Mouse (Mus musculus): ENCODE results near the gene Pgm5.
"Not testable (repeated sequence)": the region's sequence is repeated elsewhere in the genome, so short reads cannot be mapped to it uniquely, and the experiment has no call there.

Pgm5 gene

DNA sequence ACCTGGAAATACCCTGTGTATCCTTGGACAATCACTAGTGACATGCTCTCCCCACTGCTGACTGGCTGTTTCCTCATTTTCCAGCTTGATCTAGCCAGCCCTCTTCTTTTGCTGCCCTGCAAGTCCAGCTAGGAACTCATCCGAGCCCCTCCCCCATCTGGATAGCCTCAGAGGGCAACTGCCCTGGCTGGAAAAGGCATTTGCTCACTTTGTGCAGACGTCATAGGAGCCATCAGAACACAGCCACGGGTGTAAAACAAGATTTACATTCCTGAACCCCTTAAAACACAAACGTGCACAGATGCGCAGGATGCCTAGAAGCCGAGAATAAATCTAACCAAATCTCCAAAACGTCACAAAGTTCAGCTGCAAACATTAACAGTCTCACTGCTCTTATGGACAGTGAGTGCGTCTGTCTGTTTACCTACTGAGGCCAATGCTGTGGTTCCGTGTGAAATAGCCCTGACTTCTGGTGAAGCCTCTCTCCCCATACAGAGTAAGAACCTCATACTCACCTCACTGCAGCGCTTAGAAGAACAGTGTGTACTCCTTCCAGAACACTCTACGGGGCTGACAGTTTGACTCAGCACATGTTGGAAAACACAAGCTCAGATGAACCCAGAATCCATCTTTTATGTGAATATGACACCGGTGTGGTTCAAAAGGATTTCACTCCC, 99.0 kb downstream of the Pgm5 start:
- DNase-seq, result peak; percentile 27

DNA sequence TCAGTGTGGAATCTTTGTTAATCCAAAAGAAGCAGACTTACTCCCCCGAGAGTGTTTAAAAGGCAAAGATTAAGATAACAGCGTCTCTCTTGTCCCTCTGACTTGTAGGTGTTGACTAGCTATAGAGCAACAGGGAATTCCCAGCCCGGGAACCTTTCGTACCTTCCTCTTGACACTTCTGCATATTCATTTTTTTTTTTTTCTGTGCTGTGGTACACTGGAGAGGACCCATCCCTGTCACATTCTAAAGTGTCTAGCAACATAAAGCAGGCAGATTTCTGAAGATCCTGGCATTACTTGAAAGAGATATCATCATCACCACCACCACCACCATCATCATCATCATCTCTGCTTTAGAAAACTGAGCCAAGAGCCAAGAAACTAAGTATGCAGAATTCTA, 105.0 kb downstream of the Pgm5 start:
- no peak for DNase-seq

DNA sequence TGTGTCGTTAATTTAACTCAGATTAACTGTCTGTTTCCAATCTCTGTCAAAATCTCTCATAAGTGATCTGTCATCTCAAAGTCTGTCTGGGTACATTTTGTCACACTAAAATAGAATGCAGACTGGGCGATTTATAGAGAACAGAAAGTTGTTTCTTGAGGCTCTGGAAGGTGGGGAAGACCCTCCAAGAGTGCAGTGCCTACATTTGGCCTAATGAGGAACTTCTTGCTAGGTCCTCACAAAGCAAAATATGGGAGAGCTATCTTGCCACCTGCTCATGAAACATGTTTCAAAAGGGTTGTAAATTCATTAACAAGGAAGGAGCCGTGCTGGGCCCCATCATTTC, 107.2 kb downstream of the Pgm5 start:
- DNase-seq, result no peak

DNA sequence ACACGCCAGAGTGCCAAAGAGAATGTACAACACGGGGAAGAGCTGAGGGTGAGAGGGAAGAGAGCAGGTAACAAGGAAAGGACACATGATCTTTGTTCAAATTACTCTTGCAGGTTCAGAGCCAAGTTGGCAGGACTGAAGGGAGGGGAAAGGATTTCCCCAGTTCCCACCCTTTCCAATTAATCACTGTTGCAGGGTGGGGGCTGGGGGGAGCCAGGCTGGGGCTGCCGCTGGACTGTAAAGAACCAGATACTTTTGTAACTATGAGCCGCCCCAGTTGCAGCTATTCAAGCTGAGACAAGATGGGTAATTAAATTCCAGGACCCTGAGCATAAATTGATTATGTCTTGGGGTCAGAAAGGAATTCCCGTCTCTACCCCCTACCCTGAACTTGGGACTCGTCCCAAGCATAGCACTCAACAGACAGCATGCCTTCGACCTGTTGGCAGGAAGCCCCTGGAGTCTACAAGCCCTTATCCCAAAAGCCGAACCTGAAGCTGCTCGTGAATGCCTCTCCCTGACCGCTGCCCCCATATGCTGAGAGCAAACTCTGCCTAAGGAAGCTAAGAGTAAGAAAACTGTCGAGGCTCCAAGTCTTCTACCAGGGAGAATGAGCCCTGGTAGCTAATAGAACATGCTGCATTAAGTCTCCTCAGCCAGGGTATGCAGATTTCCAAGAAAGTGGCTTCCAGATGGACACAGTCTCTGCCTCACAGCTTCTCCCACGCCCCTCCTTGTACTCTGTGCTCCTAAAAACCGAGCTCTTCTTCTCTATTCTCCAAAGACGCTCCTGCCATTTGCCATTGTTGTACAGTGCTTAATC, 107.8 kb downstream of the Pgm5 start:
- no peak for DNase-seq

DNA sequence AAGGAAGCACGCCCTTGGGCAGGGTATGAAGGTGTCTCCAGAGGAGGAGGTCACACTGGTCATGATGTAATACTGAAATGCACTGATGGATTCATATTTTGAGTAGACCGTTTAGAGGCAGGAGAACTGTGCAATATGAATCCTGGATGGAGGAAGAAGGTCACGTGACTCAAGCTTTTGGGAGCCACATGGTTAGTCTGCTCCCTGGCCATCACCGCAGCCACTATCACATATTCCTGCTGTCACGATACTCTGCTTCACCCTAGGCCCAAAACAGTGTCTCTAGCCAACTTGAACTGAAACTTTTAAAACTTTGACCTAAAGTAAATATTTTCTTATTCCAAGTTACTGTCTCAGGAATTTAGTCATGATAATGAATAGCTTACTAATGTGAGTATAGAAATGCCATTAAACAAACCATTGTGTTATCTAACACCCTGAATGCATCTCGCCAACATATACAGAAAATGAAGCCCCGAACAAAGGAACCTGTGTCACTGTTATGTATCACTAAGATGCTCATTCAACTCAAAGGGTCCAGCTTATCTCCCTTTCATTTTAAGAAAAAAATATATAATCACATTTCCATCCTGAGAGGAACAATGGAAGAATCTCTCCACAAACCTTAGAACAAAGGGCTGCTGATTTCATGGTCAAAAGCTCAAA, 108.6 kb downstream of the Pgm5 start:
- no peak for DNase-seq

DNA sequence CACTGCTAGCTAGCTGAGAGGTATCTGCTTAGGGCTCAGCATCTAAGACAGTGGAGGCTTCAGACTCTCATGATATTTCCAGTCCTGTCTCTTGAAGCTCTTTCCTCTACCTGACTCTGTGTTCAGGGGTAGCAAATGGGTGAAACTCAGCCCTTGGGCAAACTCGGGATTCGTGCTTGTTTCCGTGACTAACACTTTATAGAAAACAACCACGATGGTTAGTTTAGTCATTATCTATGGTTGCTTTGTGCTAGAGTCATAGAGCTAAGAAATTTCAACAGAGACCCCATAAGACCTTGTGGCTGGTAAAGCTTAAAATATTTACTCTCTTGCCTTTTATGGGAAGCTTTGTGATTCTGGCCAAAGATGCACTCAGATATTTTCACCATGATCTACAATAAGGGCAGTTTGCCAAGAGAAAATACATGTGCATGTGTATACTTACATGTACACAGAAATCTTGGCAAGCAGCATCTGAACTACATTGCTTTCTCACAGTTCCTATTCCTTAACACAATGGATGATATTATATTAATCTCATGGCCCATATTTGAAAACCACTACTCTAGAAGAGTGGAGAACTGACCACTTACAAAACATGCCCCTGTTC, 115.3 kb downstream of the Pgm5 start:
- DNase-seq, result no peak

DNA sequence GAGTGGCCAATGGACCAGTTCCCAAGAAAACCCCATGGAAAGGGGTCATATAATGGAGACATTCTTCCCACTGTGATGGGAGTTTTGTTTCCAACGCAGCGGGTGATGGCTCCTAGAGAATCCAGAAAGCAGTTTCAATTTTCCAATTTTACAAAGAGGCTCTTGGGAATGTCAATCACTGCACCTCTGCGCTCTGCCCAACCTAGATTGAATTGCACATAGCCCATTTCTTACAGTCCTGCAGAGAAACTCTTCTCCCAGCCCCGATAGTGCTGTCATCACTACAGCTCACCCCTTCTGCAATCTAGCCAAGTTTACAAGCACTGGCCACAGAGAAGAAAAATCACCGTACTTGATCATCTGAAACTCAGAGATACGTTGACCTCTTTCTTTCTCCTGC, 119.0 kb downstream of the Pgm5 start:
- no peak for DNase-seq

DNA sequence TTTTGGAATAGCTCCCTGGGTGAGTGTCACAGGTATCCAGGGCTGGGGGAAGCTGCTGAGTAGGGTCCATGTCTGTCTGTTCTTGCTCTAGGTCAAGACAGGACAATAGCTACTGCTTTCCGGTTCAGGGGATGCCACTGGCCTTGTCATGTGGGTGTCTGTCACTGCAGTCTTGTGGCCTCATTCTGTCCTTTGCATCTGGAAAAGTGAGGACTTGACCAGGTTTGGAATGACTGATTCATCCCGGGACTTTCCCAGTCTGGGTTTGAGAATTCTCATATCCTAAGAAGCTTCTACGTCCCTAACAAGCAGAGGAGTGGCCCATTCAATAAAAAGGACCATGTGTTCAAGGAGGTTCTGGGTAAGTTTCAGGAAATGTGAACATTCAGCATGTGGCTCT, 122.9 kb downstream of the Pgm5 start:
- no peak for DNase-seq

DNA sequence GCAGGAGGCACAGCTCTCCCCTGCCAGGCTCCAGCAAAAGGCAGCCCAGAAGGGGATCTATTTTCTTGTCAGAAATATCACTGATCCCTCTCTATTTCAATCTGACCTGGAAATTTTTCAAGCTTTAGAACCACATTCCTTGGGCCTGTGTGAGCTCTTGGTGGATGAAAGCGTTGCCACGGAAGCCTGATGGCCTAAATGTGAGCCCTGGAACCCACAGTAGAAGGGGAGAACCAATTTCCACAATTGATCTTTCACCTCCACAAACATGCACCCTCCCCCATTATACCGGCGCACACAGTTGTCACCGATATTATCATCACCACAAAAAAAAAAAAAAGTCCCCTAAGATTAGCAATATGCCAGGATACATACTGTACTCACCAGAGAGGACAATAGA, 123.6 kb downstream of the Pgm5 start:
- no peak for DNase-seq

DNA sequence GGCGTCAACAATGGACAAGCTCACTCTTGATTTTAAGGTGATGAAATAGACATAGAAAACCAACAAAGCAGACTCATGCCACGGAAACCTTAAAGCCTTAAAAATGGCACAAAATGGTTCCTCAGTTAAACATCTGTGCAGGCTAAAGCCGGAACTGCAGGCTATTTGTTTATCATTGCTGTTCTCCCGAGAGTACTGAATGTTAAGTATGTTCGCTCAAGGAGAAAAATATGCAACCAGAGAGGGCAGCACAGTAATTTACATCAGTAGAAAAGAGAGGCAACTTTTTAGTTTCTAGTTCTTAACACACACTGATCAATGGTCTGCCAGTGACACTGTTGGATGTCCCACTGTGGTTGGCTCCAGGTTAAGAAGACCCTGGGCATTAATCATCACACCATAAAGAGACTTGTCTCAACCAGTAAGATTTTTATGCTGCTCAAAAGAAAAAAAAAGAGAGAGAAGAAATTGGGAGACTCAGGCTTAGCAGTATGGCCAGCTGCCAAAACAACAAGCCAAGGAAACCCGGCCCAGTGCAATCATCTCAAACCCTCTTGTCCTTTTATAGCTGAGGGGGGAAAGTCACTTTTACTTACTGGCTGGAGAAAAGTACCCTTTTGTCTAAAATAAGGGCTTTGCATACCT, 126.0 kb downstream of the Pgm5 start:
- peak; percentile 46 for DNase-seq

DNA sequence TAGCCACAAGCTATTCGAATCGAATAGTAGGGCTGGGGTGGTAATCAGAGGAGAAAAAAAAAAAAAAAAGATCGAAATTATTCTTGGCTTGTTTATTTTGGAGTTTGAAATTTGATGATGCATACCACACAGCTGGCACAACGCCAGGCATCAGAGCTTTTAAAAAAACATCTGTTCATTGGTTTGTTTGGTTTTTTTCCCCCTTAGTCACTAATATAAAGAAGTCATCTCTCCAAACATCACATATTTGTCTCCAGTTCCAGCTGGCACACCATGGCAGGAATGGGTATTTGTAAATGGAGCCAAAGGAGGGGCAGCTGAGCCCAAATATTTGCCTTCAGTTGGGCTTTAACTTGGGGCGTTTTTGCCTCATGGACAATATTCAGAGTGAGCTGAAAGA, 131.0 kb downstream of the Pgm5 start:
- DNase-seq, result peak; percentile 40

DNA sequence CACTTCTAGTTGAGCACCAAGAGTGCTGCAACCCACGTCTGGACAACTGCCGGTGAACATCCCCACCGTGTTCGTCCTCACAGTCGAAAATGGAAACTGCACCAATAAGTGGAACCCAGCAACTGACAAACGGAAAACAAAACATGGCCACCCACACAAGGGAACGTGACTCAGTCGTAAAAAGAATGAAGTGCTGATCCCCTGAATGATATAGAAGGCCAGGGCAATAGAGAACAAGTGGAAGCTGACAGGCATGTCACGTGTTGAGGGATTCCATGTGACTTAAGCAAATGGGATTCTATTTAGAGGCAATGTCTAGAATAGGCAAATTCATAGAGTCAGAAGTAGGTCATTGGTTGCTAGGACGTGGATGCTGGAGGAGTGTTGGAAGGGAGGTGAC, 137.3 kb downstream of the Pgm5 start:
- DNase-seq, result no peak

DNA sequence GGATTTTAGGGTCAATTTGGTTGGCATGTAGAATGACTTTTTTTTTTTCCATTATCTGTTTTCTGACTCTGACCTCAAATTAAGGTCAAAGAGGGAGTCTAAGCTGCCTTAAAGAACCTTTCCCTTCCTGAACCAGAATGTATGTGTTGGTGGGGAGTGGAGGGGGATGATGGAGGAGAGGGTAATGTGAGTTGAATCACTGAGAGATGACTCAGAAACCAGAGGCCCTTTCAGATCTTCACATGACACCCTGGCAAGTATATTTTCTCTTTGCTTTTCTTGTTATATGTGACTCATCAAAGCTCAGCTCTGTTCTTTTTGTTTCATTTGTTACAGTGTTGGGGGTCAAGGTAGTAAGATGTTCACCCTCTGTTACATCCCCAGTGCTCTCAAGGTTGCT, 141.2 kb downstream of the Pgm5 start:
- DNase-seq, result no peak

DNA sequence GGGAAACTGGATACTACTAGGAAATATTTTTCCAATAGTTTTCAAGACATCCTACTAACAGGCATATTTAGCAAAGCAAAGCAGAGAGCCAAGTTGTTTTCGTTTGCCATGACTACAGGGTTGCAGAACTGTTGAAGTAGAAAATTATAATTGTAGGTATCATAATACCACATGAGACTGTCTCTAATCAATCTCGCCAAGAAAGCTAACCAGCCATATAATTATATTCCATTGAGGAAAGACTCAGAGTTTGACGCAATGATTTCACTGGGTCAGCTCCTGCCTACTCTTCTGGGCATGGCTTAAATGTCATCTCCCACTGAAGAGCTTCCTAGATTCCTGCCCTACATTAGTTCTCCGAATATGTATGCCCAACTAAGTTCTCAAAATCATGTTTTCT, 142.2 kb downstream of the Pgm5 start:
- no peak for DNase-seq

DNA sequence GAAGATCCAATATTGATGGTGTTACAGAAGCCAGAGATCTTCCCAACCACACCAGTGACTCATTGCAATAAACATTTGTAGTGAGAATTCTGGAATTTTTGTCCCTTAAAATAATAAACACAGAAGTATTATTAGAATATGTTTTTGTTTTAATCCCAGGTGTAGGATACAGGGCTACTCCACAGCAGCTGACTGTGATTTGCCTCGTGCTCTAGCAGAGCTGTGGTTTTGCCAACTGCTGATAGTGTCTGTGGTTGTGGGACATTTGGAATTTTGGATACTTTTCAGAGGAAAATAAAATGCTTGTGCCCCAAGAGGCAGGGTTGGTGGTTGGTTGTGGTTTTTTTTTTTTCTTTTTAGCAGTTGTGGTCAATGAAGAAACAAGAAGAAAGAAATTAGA, 143.6 kb downstream of the Pgm5 start:
- no peak for DNase-seq

DNA sequence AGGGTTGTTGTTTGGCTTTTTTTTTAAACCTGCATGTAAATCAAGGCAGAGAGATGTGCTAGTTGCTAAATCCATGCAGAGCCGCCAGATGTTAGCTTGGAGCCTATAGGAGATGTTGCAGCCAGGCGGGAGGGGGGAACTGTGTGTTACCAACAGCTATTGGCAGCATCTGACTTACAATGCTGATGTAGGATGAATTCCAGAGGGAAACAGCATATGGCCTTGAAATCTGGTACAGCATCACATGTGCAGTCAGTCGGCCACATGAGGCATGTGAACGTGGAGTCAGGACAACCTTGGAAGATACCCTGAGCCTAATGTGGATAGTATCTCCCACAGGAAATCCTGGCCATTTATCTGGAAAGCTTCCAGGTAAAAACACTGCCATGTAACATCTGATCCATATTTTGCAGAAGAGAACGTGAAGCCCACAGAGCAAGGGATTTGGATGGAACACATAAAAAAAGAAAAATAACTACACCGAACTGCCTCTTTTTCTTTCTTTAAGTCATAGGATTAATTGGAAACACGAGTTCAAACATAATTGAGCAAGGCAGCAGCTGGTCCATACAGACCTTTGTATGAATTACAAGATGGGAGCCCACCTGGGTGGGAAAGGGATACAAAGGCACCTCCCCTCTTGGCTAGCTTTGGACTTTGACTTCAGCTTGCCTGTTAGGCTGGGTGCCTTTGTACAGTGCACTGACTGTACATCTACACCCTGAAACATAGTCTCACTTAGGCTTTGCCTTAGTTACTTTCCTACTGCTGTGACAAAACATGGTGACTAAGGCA, 145.2 kb downstream of the Pgm5 start:
- no peak for DNase-seq

DNA sequence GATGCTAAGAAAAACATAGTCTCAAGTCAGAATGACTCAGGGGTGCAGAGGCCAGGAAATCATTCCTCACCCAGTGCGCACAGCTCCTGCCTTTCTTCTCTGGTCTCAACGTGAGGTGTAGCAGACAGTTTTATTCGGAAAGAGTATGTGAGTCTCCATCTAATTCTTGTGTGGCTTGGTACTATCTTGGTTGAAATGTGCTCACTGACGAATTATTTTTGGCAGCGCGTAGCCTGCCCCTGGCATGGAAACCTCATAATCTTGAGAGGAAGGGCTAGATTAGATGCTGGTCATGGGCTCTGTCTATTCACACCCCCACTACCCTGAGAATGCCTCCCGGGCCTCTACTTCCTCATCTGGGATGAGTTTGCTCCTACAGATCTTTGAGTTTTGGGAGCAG, 153.6 kb downstream of the Pgm5 start:
- no peak for DNase-seq

DNA sequence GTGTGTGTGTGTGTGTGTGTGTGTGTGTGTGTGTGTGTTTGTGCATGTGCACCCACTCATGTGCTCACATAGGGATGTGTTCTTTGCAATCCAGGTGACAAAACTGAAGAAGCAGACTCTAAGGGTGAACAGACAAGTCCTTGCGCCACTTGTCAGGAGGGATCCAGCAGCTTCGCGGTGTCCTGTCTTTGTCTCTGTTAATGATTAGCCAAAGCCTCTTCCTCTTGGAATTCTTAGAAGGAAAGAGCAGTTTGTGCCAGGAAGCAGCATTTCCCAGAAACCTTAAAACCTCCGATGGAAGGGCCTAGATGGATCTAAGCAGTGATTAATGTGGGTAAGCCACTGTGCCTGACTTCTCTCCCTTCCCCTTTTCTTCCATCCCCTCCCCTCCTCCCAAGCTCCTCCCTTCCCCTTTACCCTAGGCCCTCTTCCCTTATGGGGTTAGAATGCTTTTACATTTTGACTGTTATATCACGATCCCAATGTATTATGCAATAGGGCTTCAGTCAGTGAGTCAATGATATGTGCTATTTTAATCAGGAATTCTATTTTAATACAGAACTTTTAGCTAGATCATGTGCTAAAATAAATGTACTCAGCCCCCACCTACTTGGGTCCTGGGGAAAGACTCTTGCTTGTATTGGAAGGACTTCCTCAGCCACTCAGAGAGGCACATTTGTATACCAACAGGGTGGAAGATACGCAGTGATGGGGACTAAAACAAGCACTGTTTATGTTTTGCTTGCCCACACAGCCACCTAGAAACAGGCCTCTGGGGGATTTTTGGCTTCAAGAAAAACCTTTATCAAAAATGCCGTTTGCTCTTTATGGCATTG, 154.4 kb downstream of the Pgm5 start:
- DNase-seq, result no peak

DNA sequence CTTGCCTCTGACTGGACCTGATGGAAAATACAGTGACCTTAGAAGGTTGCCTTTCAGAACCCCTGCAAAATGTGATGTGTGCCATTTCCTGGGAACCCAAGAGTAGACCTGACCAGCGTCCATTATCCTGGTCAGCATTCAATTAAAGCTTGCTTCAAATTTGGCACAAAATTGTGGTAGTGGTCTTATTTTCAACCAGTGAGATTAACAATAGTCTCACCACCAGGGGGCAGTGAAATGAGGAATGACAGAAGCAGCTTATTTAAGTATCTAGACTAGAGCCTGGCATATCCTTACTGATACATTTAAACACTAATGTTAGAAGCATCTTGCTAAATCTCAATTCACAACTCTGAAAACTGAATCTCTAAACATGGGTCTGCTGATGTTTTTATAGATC, 156.3 kb downstream of the Pgm5 start:
- DNase-seq, result peak; percentile 60

DNA sequence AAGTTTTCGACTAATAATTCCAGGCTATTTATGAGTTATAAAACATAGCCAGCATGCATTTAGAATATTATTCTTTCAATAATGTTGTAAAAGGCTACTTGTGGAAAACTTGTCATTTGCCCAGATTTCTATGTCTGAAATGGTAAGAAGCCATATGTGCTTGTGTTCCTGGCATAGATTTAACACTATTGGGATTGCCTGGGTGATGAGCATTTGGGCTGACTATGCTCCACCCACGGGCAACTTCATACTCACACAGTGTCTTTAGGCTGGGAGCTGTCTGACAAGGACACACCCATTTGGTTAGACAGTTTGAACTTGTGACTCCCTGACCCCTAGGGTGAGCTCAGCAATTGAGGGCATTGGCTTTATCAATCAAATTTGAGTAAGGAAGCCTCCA, 157.3 kb downstream of the Pgm5 start:
- no peak for DNase-seq

DNA sequence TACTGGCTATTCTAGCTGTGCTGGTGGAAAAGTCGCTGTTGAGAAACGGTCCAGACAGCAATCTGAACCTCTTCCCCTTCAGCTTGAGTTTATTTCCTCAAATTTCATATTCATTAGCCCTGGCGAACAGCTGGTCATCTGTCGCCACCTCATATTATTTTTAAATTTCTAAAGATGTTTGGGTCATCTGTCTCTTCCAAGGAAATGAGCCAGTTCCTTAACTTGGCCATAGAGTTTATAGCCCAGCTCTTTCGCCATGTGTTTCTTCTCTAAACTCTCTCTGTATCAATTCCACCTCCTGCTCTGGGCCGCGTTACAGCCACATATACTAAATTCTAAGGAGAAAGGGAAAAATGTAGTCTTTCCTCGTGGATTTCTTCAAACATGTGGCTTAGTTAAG, 158.0 kb downstream of the Pgm5 start:
- DNase-seq, result peak; percentile 38

DNA sequence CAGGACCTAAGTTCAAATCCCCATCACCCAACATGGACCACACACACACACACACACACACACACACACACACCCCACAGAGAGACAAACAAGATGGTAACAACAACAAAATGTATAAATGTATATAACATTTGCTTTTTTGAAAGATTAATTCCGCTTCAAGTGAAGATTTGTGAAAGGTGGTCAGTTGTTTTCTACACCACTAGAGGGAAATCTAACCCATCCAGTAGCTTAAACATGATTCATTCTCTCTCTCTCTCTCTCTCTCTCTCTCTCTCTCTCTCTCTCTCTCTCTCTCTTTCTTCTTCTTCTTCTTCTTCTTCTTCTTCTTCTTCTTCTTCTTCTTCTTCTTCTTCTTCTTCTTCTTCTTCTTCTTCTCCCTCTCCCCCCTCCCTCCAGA, 158.5 kb downstream of the Pgm5 start:
- DNase-seq, result not testable (repeated sequence)
